Mouse (Mus musculus): ENCODE results near the gene Pmis2.

Gene Pmis2

GRCm38 (mm10) chr7:30671480-30671879 lies at the start of gene Pmis2:
TSS of gene Pmis2 (minus strand) at chr7:30671605.
- DNase-seq (ENCODE audit: low spot score): no peak

GRCm38 (mm10) chr7:30719669-30720068 lies 48.3 kb upstream of the Pmis2 start:
- DNase-seq (ENCODE audit: low spot score): no peak

- DNase-seq (ENCODE audit: low spot score): no peak
Observed at GRCm38 (mm10) chr7:30717716-30718046, 46.3 kb upstream of the Pmis2 start.

GRCm38 (mm10) chr7:30717006-30717715 lies 45.8 kb upstream of the Pmis2 start:
- DNase-seq (ENCODE audit: low spot score): peak; percentile 95

- DNase-seq (ENCODE audit: low spot score): no peak
Observed at GRCm38 (mm10) chr7:30711942-30712341, 40.5 kb upstream of the Pmis2 start, which contains the start of gene Atp4a. TSS of gene Atp4a (plus strand) at chr7:30712209.

- DNase-seq (ENCODE audit: low spot score): no peak
Observed at GRCm38 (mm10) chr7:30707441-30707840, 36.0 kb upstream of the Pmis2 start.

- no peak for DNase-seq (ENCODE audit: low spot score)
Observed at GRCm38 (mm10) chr7:30706214-30706882, 34.9 kb upstream of the Pmis2 start.

- peak; percentile 55 for DNase-seq (ENCODE audit: low spot score)
Observed at GRCm38 (mm10) chr7:30698589-30698988, 27.2 kb upstream of the Pmis2 start, which contains the start of gene 2200002J24Rik. TSS of gene 2200002J24Rik (plus strand) at chr7:30698926.

GRCm38 (mm10) chr7:30698101-30698500 lies 26.7 kb upstream of the Pmis2 start:
- no peak for DNase-seq (ENCODE audit: low spot score)

- DNase-seq (ENCODE audit: low spot score): no peak
Observed at GRCm38 (mm10) chr7:30688325-30688724, 16.9 kb upstream of the Pmis2 start.

GRCm38 (mm10) chr7:30683425-30683824 lies 12.0 kb upstream of the Pmis2 start:
- no peak for DNase-seq (ENCODE audit: low spot score)

GRCm38 (mm10) chr7:30681897-30682296 lies 10.5 kb upstream of the Pmis2 start:
- no peak for DNase-seq (ENCODE audit: low spot score)

- DNase-seq (ENCODE audit: low spot score): no peak
Observed at GRCm38 (mm10) chr7:30678263-30678975, 7.0 kb upstream of the Pmis2 start.

GRCm38 (mm10) chr7:30669229-30669628 lies 2.2 kb downstream of the Pmis2 start:
- peak; percentile 64 for DNase-seq (ENCODE audit: low spot score)

GRCm38 (mm10) chr7:30665321-30665720 lies 6.1 kb downstream of the Pmis2 start:
- DNase-seq (ENCODE audit: low spot score): no peak

- peak; percentile 99 for DNase-seq (ENCODE audit: low spot score)
Observed at GRCm38 (mm10) chr7:30664529-30665200, 6.7 kb downstream of the Pmis2 start, which contains the start of gene Haus5. TSS of gene Haus5 (minus strand) at chr7:30664994.

GRCm38 (mm10) chr7:30649591-30650540 lies 21.5 kb downstream of the Pmis2 start, which contains the start of gene Rbm42:
TSS of gene Rbm42 (minus strand) at chr7:30650317.
- peak; percentile 99 for DNase-seq (ENCODE audit: low spot score)

GRCm38 (mm10) chr7:30639083-30639482 lies 32.3 kb downstream of the Pmis2 start:
- peak; percentile 50 for DNase-seq (ENCODE audit: low spot score)

GRCm38 (mm10) chr7:30636395-30636794 lies 35.0 kb downstream of the Pmis2 start:
- DNase-seq (ENCODE audit: low spot score): no peak

- no peak for DNase-seq (ENCODE audit: low spot score)
Observed at GRCm38 (mm10) chr7:30635752-30636151, 35.7 kb downstream of the Pmis2 start, which contains the start of gene Etv2. TSS of gene Etv2 (minus strand) at chr7:30635852.

GRCm38 (mm10) chr7:30634621-30635020 lies 36.8 kb downstream of the Pmis2 start:
- DNase-seq (ENCODE audit: low spot score): peak; percentile 79

All from embryo, embryonic 10 days (tissue).